Mouse (Mus musculus) ES-Bruce4 (cell line): ENCODE measurements at regions not wholly inside any gene's neighbourhood (a gene's known extent, or its start where the extent isn't known, plus 50 kb on each side); places are given as distances from the start of the nearest gene placed in this dataset.

Source experiments
- H3K27ac ChIP-seq: 2 replicates; pipeline ENCODE4 v1.5.1; 2012; ENCODE audit warnings: low read length, inconsistent platforms; ENCODE audit not compliant: insufficient read depth
- H3K27me3 ChIP-seq: 2 replicates; pipeline ENCODE4 v1.6.1; 2012; ENCODE audit warnings: mild to moderate bottlenecking, low read length, inconsistent platforms; ENCODE audit not compliant: control insufficient read depth, poor library complexity, insufficient read depth, severe bottlenecking
- H3K36me3 ChIP-seq: 2 replicates; pipeline ENCODE4 v1.6.1; 2012; ENCODE audit warnings: inconsistent platforms, mild to moderate bottlenecking, low read length, moderate library complexity; ENCODE audit not compliant: control insufficient read depth, poor library complexity, insufficient read depth, severe bottlenecking
- H3K4me1 ChIP-seq: one replicate; pipeline ENCODE4 v1.8.1; 2011; ENCODE audit warnings: low read length; ENCODE audit not compliant: control insufficient read depth, insufficient read depth
- H3K4me3 ChIP-seq: 2 replicates; pipeline ENCODE4 v1.5.1; 2011; ENCODE audit warnings: low read depth, mild to moderate bottlenecking, low read length
- H3K9ac ChIP-seq: 2 replicates; pipeline ENCODE4 v1.6.1; 2012; ENCODE audit warnings: low read depth, mild to moderate bottlenecking, inconsistent platforms; ENCODE audit not compliant: poor library complexity, severe bottlenecking
- H3K9me3 ChIP-seq: replicated peaks from 2 replicates; pipeline ENCODE4 v1.6.1; 2012; ENCODE audit warnings: mild to moderate bottlenecking, low read length, inconsistent platforms; ENCODE audit not compliant: control insufficient read depth, poor library complexity, insufficient read depth, severe bottlenecking
- CTCF ChIP-seq: IDR thresholded peaks from one replicate; pipeline ENCODE4 v1.8.1; 2011; ENCODE audit warnings: low read depth, low read length
- EP300 ChIP-seq: IDR thresholded peaks from 2 replicates; pipeline ENCODE4 v1.6.1; 2011; ENCODE audit warnings: low read depth, low read length; ENCODE audit not compliant: insufficient read depth
- POLR2A ChIP-seq: IDR thresholded peaks from one replicate; pipeline ENCODE4 v1.8.1; 2011; ENCODE audit warnings: low read length; ENCODE audit not compliant: insufficient read depth

DNA sequence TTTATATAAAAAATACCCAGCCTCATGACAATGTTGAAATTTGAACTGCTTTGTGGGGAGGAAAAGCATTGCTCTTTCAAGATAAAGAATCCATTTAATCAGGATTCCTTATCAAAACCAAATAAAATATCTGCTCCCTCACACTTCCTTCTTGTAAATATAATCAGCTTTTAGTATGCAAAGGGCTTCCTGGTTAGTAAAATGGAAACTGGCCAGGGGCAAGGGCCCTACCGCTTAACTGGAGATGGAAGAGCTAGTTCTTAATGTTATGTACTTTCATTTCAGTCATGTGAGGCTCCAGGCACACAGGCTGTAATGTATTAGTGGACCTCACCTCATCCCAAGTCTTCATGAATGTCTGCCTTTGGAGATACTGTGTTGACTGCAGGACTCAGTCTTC is 64.3 kb upstream of the Rgs1 start:
- H3K9ac ChIP-seq: no peak overlapping the region
- no peaks in the 10 kb centered on the region for H3K36me3 ChIP-seq
- no peak for TF ChIP-seq EP300
- TF ChIP-seq POLR2A: no peak
- TF ChIP-seq CTCF: no peak
- no peaks in the 10 kb centered on the region for H3K4me1 ChIP-seq
- H3K9me3 ChIP-seq: no peaks in the 10 kb centered on the region
- H3K27ac ChIP-seq: no peak overlapping the region
- no peak overlapping the region for H3K4me3 ChIP-seq
- H3K27me3 ChIP-seq: no peaks in the 10 kb centered on the region

DNA sequence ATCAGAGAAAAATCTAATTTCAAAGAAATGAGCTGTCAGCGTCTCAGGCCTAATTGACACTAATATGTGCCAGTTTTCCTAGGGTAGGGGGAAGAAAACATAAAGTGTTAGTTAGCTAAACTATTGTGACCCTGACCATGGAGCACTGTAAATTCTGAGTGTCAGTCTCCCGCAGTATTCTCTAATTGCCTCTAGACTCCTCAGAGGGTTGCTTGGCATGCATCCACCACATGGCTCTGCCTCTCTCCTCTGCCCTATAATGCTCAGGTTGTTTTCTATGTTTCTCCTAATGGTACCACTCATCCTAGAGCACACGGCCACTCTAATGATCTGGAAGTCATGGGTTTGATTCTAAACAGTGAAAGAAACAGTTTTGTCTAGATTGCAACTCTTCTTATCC is 60.9 kb upstream of the Rgs1 start:
- Histone ChIP-seq H3K36me3 (no peaks in the 10 kb centered on the region), H3K9ac (no peak overlapping the region), H3K27ac (no peak overlapping the region), H3K9me3 (no peaks in the 10 kb centered on the region), H3K4me1 (no peaks in the 10 kb centered on the region), H3K27me3 (no peaks in the 10 kb centered on the region), H3K4me3 (no peak overlapping the region)
- no peak for TF ChIP-seq EP300
- no peak for TF ChIP-seq CTCF
- TF ChIP-seq POLR2A: no peak

DNA sequence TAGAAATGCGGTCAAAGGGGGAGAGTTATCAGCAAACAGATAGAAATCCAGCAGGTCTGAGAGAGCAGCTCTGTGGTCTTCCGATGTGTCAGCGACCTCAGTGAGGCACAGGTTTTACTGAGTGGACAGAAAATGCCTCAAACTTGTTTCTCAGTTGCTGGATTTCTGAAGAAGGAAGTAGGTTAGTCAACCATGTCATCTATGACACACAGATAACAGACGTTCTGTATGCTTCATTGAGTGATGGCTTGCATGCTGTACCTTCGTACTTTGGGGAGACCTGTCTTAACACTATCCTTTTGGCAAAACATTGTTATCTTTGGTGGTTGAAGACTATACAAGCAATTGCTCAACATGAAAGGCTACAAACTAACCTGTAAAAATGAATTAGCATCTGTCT is 59.3 kb upstream of the Rgs1 start:
- TF ChIP-seq POLR2A (no peak), CTCF (no peak), EP300 (no peak)
- Histone ChIP-seq H3K4me1 (no peaks in the 10 kb centered on the region), H3K9me3 (no peaks in the 10 kb centered on the region), H3K36me3 (no peaks in the 10 kb centered on the region), H3K4me3 (no peak overlapping the region), H3K27ac (no peak overlapping the region), H3K27me3 (no peaks in the 10 kb centered on the region), H3K9ac (no peak overlapping the region)

DNA sequence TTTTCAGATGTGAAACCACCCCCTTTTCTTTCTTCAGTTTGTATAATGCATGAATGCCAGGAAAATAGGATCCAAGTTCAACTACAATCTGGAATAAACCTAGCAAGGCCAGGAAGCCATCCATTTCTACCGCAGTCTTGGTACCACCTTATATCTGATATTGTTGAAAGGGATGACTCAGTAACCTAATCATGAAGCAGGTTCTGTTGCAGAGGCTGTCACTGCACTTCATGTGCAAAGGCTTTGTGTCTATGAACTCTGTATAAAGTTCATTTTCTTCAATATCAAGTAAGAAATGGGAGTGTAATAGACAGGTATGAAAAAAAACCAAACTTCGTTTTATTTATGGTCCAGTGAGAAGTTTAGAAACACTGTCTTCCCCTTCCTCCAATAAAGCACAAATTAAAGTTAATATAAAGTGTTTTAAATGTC is 58.8 kb upstream of the Rgs1 start:
- TF ChIP-seq POLR2A (no peak), EP300 (no peak), CTCF (no peak)
- Histone ChIP-seq H3K9ac (no peak overlapping the region), H3K9me3 (no peaks in the 10 kb centered on the region), H3K4me3 (no peak overlapping the region), H3K4me1 (no peaks in the 10 kb centered on the region), H3K36me3 (no peaks in the 10 kb centered on the region), H3K27ac (no peak overlapping the region), H3K27me3 (no peaks in the 10 kb centered on the region)

DNA sequence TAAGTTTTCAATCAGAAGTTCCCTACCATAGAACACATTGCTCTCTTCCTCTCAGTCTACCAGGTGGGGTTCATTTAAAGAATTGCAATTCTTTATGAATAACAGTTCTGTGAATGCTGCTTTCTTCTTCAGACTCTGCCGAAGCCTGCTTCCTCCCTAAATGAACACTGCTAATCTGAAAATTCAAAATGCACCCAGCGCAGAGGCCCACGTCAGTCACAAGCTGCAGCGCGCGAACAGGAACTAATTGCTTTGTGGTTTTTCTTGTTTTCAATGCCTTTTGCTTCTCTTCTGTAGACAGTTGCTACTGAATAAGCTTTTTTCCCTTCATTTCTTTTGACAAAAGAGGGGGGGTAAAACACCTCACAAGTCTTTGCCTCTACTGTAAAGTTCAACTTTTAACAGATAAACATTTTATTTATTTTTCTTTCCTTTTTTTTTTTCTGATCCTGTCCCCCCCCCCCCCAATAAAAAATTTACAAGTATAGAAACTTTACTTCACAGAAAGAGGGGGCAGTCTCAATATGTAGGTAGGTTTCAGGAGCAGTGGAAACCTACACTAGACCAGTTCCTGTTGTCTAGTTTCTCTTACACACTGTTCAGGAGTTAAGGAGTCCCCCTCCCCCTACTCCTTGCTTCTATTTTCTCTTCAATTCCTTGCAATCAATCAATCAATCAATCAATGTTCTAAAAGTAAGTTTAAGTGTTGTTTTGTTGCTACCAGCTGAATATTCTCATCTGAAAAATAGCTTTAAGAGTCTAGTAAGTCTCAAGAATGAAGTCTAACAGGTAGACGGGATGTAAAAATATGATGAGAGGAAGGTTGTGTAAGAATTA is 58.2 kb upstream of the Rgs1 start:
- Histone ChIP-seq H3K27me3 (no peaks in the 10 kb centered on the region), H3K9ac (no peak overlapping the region), H3K27ac (no peak overlapping the region), H3K4me1 (no peaks in the 10 kb centered on the region), H3K9me3 (no peaks in the 10 kb centered on the region), H3K36me3 (no peaks in the 10 kb centered on the region), H3K4me3 (no peak overlapping the region)
- TF ChIP-seq POLR2A: no peak
- TF ChIP-seq CTCF: no peak
- no peak for TF ChIP-seq EP300

DNA sequence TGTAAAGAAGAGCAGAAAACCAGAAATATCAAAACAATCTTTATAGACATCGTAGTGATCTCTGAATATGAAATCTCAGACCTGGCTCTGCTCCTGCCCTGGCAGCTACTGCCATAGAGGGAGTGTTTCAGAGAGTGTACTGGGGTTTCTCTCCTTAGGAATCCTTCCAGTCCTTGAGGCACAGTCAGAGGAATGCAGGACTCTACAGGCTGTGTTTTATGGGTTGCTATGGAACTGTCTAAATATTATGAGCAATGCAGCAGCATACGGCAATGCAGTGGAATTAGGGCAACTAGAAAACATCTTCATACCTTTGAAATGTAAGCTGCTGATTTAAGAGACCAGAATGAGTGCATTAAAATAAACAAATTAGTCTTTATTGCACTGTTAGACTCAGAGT is 57.2 kb upstream of the Rgs1 start:
- no peaks in the 10 kb centered on the region for H3K9me3 ChIP-seq
- no peaks in the 10 kb centered on the region for H3K36me3 ChIP-seq
- TF ChIP-seq EP300: no peak
- TF ChIP-seq POLR2A: no peak
- no peak for TF ChIP-seq CTCF
- H3K4me1 ChIP-seq: no peaks in the 10 kb centered on the region
- H3K27ac ChIP-seq: no peak overlapping the region
- no peak overlapping the region for H3K4me3 ChIP-seq
- H3K9ac ChIP-seq: no peak overlapping the region
- H3K27me3 ChIP-seq: no peaks in the 10 kb centered on the region
